Mouse (Mus musculus): ENCODE measurements at regions not wholly inside any gene's neighbourhood (a gene's known extent, or its start where the extent isn't known, plus 50 kb on each side); places are given as distances from the start of the nearest gene placed in this dataset.
"Not testable (repeated sequence)": the region's sequence is repeated elsewhere in the genome, so short reads cannot be mapped to it uniquely, and the experiment has no call there.

GRCm38 (mm10) chr6:67674717-67675116 is 139.1 kb upstream of the Tacstd2 start:
- not testable (repeated sequence) for H3K27me3 ChIP-seq (ENCODE audit: control insufficient read depth, insufficient read depth, low read length); H3K27ac ChIP-seq (ENCODE audit: insufficient read depth, low read length); H3K4me3 ChIP-seq (replicated peaks; ENCODE audit: insufficient read depth, low read depth, low read length); DNase-seq; H3K4me1 ChIP-seq (ENCODE audit: control insufficient read depth, insufficient read depth, low read length)
- 89% methylated on average over 4 of the region's 4 CpGs for WGBS

DNA sequence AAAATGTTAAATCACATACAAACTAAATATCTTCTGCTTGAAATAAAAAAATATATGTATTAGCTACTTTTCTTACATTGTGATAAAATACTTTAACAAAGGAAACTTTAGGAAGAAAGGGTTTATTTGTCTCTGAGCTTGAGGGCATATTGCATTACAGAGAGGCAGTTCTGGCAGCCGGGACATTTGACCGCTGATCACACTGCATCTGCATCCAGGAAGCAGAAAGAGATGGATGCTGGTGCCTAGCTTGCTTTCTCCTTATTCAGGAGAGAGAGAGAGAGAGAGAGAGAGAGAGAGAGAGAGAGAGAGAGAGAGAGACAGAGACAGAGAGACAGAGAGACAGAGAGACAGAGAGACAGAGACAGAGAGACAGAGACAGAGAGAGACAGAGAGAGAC is 137.7 kb upstream of the Tacstd2 start:
- H3K4me1 ChIP-seq (ENCODE audit: control insufficient read depth, insufficient read depth, low read length); H3K4me3 ChIP-seq (replicated peaks; ENCODE audit: insufficient read depth, low read depth, low read length); DNase-seq; H3K27ac ChIP-seq (ENCODE audit: insufficient read depth, low read length); H3K27me3 ChIP-seq (ENCODE audit: control insufficient read depth, insufficient read depth, low read length): not testable (repeated sequence)
- WGBS = 70% methylated on average over 2 of the region's 2 CpGs

GRCm38 (mm10) chr6:67668073-67668472 is 132.5 kb upstream of the Tacstd2 start:
- 80% methylated on average over 8 of the region's 8 CpGs for WGBS
- H3K27ac ChIP-seq (ENCODE audit: insufficient read depth, low read length) = not testable (repeated sequence)

DNA sequence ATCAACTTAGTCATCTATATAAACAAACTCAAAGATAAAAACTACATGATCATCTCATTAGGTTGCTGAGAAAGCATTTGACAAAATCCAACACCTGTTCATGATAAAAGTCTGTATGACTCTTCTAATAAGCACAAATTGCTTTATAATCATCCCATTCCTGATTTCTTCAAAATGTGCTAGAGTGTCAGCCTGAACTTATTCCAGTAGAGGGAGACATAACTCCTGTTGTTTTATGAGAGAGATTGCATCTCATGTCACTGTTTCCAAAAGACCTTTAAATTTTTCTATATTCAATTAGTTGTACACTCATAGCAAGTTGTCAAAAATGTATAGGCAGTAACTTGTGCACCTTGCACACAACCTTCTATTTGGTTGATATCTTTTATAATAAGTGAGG is 96.0 kb upstream of the Tacstd2 start:
- DNase-seq = no peak

More at GRCm38 (mm10) chr6:67668073-67668472, 132.5 kb upstream of the Tacstd2 start:
- H3K4me1 ChIP-seq (ENCODE audit: control insufficient read depth, insufficient read depth, low read length); H3K4me3 ChIP-seq (replicated peaks; ENCODE audit: insufficient read depth, low read depth, low read length); DNase-seq; H3K27me3 ChIP-seq (ENCODE audit: control insufficient read depth, insufficient read depth, low read length): not testable (repeated sequence)

GRCm38 (mm10) chr6:67610402-67610801 is 74.8 kb upstream of the Tacstd2 start:
- DNase-seq = peak in 1 of 2 experiments; percentile 0
- WGBS = 17% methylated on average over 1 of the region's 1 CpGs
- H3K27ac ChIP-seq (ENCODE audit: insufficient read depth, low read length) = no peak overlapping the region

More for the DNA sequence above, 96.0 kb upstream of the Tacstd2 start:
- Histone ChIP-seq H3K27me3 (ENCODE audit: control insufficient read depth, insufficient read depth, low read length) (no peaks in the 10 kb centered on the region), H3K27ac (ENCODE audit: insufficient read depth, low read length) (no peak overlapping the region), H3K4me3 (replicated peaks; ENCODE audit: insufficient read depth, low read depth, low read length) (no peak overlapping the region), H3K4me1 (ENCODE audit: control insufficient read depth, insufficient read depth, low read length) (no peaks in the 10 kb centered on the region)
- no peak for TF ChIP-seq CTCF (IDR thresholded peaks at IDR 0.05; ENCODE audit: borderline replicate concordance, insufficient read depth, low read depth, low read length)
- no peak for TF ChIP-seq POLR2A (IDR thresholded peaks at IDR 0.05; ENCODE audit: borderline replicate concordance, insufficient read depth, low read length)

DNA sequence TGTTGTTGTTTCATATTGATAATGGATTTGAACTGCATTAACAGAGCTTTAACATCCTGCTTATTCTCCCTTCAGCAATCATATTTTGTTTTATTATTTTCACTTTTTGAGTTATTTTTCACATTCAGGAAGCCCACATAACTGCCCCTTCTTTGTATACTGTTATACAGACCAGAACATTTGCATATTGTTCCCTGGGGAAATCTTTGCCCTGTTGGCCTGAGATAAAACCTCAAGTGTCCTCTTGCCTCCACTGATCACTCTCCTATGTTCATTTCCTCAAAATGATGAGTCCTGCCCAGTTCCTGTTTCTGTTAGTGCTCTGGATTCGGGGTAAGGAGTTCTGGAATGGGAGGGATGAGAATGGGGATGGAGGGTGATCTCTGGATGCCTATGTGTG is 73.9 kb upstream of the Tacstd2 start:
- DNase-seq; H3K4me1 ChIP-seq (ENCODE audit: control insufficient read depth, insufficient read depth, low read length); H3K27ac ChIP-seq (ENCODE audit: insufficient read depth, low read length); H3K27me3 ChIP-seq (ENCODE audit: control insufficient read depth, insufficient read depth, low read length); H3K4me3 ChIP-seq (replicated peaks; ENCODE audit: insufficient read depth, low read depth, low read length): not testable (repeated sequence)
- WGBS = 34% methylated on average over 1 of the region's 1 CpGs

More at GRCm38 (mm10) chr6:67610402-67610801, 74.8 kb upstream of the Tacstd2 start:
- H3K4me1 ChIP-seq (ENCODE audit: control insufficient read depth, insufficient read depth, low read length) = no peaks in the 10 kb centered on the region
- no peak overlapping the region for H3K4me3 ChIP-seq (replicated peaks; ENCODE audit: insufficient read depth, low read depth, low read length)
- TF ChIP-seq POLR2A (IDR thresholded peaks at IDR 0.05; ENCODE audit: borderline replicate concordance, insufficient read depth, low read length) (no peak), CTCF (IDR thresholded peaks at IDR 0.05; ENCODE audit: borderline replicate concordance, insufficient read depth, low read depth, low read length) (no peak)
- no peaks in the 10 kb centered on the region for H3K27me3 ChIP-seq (ENCODE audit: control insufficient read depth, insufficient read depth, low read length)
